Mouse (Mus musculus): ENCODE data around the gene Sik2.

DNA sequence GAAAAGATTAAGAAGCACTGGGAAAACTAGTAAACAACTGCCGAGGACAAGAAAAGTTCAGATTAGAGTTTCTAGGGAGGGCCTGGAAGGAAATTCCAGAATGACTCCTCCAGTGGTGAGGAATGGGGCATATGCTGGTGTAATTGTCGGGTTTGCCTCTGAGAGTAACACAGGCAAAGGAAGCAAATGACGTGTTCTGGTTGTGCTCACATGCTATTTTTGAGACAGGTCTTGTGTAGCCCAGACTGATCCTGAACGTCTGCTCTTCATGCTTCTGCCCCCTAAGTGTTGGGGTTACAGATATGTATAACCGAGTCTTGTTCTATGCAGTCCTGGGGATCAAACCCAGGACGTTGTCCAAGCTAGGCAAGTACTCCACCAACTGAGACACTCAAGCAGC is 22.7 kb upstream of the Sik2 start:
- TF ChIP-seq CTCF (conservative IDR thresholded peaks at IDR 0.05; ENCODE audit: low read length), result no peak
- TF ChIP-seq POU5F1 (IDR thresholded peaks at IDR 0.05; ENCODE audit: borderline replicate concordance, low read length), result no peak
- TF ChIP-seq NANOG (IDR thresholded peaks at IDR 0.05; ENCODE audit: borderline replicate concordance, low read length), result no peak
